Mouse (Mus musculus) embryo, embryonic 10.5 days (tissue): ENCODE measurements at regions not wholly inside any gene's neighbourhood (a gene's known extent, or its start where the extent isn't known, plus 50 kb on each side); places are given as distances from the start of the nearest gene placed in this dataset.
"Not testable (repeated sequence)": the region's sequence is repeated elsewhere in the genome, so short reads cannot be mapped to it uniquely, and the experiment has no call there.

Source experiments
- DNase-seq: peaks from one replicate; pipeline ENCODE4 v3.0.0-alpha.2; 2015; ENCODE audit warnings: low spot score

DNA sequence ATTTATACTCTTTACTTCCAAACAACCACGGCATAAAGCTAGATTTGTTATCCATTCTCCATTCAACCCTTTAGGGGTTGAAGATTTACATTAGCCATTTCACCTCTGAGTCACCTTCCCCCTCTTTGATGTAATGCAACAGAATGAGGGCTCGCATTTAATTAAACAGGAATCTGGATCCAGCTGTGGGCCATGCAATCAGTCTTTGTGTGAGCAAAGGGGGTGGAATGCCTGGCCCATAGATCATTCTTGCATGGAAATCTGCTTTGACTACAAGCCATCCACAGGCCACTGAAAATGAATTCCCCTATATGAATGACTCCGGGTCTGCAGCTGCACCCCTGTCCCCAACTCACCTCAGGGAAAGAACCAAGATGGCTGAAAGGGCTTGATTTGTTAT is 574.4 kb downstream of the Cypt12 start:
- DNase-seq, result peak; percentile 5

DNA sequence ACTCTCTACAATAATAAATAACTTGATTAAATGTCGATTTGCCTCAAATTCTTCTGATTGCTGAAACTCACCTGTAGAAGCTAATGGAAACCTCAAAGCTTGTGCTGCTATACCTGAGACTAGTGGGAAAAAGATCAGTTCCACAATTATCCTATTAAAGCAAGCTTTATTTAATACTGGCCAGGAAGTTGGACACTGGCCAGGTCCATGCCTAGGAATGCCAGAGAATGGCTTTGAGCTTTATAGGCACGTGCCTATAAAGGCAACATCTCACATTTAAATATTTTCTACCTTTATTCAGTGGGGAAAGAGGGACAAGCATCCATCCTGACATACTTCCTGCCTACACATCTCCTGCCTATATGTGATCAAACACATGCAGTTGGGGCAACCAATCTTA is 575.8 kb downstream of the Cypt12 start:
- no peak for DNase-seq

DNA sequence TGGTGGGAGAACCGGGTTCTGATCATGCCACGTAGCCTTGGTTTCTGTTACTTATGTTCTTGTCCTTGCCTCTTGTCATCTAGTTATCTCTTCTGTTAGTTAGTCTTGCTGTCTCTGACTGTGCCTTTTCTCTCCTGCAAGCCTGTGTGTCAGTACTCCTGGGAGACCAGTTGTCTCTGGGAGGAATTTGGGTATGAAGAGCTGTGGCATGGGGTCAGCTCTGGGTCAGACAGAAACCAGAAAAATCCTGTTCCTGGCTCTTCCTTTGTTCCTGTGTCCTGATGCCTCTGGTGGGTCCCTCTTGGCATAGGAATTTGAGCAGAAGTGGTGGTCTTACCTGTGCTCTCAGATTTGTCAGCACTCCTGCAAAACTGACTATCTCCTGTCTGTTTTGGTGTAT is 609.0 kb downstream of the Cypt12 start:
- DNase-seq, result no peak

DNA sequence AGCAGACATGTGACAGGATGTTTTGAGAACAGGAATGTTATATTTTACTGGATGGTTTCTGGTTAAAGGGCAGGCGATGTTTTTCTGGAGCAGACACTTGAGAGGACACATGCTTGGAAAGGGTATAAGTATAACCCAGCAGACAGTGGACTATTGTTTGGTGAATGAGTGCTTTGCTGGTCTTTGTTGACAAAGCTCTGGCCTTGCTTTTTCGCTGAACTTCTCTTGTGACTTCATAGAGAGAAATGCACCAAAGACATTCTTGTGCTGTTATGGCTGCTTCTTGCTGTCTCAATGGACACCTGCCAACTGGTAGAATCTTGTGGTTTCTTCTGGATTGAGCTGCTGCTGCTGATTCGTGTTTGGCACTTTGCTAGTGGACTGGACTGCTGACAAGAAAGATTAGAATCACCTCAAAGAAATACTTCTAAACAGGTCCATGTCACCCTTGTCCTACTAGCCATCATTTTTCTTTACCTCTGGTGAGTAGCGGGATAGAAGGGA is 612.1 kb downstream of the Cypt12 start:
- no peak for DNase-seq

DNA sequence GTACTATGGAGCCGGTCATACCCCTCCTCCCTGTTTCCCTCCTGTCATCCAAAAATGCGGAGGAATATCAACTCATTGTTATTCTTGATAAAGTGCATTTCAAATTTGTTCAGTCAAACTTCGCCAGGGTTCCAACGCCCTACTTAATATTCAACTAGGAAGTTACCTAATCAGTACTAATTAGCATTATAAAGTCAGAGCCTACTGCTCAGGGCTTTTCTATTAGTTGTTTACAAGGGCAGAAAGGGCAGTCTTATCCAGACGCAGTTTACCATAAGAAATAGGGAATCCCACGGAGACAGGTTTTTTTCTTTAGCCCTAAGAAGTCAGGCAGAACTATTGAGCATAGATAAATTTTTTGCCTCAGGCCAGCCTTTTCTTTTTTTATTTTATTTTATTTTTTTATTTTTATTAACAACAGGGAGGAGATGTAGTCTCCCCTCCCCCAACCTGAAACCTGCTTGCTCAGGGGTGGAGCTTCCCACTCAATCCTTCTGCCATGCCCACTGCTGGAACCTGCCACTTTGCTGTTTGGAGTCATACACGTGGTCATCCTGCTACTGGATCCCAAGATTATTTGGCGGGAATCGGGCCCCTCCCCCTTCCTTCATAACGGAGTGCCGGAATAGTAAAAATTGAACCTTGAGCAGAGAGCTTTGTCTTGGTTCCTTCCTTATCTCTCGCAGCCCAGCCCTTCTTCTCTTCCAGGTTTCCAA is 632.9 kb downstream of the Cypt12 start:
- not testable (repeated sequence) for DNase-seq

DNA sequence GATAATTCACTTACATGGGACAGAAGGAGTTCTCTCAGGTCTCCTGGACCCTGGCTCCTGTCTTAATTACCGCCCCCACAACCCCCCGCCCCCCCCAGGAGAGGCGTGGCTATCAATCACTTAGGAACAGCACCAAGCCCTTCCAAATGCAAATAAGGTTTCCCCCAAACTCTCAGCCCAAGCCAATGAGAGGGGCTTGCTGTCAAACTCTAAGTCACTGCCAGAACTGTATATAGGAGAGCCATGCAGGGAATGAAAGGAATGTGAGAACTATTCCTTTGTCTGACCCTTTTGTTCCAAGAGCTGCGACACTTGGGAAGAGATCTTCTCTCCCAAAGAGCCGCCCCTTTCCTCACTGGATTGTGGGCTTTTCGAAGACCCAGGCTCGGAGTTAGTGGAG is 672.4 kb downstream of the Cypt12 start:
- DNase-seq, result peak; percentile 32

DNA sequence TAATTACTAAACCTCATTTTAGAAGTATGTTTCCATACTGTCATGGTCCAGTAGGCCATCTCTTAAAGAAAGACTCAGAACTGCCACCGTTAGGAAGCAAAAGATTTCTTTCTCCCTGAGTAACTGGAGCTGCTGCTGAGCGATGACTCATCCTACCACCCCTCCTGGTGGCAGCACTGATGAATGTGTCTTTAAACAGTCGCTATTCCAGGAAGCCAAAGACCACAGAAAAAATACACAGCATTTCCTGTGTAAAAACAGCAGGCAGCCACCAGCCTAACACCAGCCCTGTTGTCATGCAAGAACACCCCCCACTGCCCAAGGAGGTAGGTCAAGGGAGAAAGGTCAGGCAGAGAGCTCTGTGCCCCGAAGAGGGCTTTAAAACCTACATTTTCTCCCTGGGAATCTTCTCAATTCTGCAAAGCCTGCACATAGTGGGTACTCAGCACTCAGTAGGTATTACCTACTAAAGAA is 675.7 kb downstream of the Cypt12 start:
- DNase-seq, result peak; percentile 81

DNA sequence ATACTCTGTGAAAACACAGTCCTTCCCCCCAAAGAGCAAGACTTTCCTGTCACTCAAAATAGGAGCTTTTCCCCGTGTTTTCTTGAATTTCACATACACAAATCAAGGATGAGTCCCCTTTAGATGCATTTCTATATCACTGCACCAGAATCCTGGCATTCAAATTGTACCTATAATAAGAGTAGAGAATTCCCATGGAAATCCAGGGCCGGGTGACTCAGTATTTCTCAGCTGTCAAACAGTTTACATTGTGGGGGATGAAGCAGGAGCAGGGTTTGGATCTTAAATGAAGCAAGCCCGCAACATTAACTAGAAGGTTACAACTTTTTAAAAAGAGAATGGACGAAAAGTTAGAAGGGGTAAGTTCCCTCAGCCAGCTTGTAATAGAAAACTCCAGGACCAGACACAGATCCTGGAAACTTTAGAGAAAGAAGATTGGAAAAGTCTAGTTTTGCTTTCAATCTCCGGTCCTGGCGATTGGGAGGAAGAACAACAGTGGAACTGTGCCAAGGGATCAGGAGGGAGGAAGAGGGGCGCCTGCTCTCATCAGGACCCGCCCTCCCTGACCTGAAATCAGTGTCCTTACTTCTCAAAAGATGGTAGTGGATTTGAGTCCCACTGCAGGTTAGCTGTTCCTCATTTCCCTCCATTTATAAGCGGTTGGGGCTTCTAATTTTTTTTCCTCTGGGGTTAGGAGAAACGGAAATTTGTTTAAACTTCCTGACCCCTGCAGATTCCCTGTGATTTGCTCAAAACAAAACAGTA is 676.4 kb downstream of the Cypt12 start:
- peak; percentile 58 for DNase-seq

DNA sequence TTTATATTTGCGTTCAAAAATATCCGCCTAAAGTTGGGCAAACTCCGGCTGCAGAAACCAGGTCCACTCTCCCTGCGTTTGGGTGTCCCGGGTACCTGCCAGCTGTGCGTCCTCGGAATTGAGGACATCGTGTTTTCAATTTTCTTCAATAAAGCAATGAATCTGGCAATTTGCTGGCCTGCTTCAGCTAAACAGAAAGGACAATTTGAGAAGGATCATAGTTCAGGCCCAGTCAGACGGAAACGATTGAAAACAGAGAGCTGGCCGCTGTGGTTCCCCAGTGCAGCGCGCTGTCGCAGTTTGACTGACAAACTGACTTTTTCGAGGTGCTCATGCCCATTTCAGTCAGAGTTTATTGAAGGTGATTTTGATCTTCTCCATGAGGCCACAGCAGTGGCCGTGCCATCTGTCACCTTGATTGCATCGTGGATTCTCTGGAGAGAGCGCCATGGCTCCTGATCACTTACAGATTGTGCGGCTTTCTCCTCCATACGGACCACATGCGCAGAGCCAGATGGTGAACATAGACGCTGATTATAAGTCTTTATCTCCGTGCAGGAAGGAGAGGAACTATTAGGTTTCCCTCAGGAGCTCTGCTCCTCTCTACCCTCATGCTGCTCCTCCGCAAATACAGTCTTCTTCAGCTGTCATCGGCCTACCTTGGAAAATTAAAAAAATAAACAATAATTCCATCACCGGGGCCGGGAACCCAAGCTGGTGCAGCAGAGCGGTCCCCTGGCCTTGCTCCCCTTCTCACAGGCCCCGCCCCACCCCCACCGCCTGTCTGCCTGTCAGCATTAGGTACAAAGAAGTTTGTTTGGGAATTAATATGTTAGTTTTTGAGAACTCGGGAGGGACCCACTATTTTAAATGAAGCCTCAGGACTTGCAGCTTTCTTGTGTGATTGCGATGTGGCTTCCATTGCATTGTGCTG is 677.5 kb downstream of the Cypt12 start:
- DNase-seq, result peak; percentile 82

DNA sequence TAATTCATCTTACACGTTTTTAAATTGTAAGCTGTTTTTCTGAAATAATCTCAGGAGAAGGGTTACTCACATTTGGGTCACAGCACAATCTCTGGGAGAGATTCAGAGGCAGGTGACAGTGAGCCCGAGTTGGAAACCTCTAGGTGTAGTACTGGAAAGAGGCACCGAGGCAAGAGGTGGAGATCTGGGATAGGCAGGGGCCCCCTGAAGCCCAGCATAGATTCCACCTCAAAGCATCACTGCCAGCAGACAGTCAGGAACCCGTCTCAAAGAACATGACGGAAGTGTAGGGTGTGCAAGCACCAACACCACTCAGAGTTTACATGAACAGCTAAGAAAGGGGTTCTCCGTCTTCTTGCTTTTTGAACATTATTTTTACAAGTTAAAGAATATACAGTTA is 678.2 kb downstream of the Cypt12 start:
- DNase-seq, result peak; percentile 13

DNA sequence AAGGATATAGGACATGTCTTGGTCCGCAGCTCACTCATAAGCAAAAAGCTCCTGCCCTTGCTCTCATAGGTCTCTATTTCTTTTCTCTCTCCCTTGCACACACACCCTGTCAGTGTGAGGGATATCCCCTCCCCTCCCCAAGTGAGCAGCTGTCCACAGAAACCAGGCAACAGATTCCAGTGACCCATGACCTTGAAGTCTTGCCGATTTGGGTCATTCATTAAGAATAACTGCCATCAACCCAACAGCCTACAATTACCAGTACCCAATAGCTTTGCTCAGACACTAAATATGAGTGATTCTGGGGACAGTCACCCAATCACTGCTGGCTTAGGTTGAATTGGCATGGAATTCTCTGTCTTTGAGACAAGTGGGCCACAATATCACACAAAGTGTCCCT is 678.6 kb downstream of the Cypt12 start:
- peak; percentile 61 for DNase-seq

DNA sequence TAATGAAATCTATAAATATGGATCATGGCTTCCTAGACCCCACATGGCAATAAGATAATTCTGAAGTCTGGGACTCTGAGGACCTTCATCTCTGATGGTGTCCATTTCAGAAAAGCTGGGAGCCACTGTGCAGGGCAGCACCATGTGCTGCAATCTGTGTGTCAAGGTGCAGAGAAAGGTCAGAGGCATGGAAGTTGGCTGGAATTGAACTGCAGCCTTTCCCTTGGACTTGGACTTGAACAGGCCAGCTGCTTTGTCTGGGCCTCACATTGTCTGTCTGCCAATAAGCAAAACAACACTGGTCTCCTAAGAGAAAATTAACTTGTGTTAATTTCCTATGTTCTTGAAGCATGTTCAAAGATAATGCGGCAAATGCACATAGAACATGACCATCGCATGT is 681.0 kb downstream of the Cypt12 start:
- no peak for DNase-seq

DNA sequence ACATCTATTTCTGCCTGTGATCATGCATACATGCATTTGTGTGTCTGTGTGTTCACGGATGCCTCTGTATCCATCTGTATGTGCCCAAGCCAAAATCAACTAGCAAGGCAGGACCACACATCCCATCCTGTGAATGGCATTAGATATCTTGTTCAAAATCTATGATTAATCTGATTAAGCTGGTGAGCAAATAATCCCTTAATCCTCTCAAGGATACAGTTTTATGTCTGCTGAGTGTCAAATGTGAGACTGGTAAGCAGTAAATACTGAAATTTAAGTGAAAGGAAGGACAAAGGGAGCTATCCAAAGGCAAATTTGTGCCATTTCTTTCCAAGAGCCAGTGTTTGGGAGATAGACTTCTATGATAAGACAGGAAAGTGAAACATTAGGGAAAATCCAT is 683.4 kb downstream of the Cypt12 start:
- DNase-seq, result no peak

DNA sequence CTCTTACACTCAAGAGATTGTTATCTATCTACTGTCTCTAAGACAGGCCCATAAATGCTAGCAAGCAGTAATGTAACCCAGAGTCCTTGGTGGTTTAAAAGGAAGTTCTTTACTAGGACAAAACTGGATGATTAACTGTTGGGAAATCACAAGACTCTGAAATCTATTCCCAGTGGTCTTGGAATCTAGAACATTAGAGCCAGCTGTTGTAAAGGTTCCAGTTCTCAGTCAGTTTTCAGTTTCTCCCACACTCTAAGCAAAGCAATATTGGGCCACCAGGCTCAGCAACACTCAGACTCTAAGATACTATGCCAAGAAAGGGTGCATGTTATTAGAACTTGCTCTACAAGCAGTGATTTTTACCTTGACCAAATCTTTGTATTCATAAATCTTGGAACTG is 686.6 kb downstream of the Cypt12 start:
- DNase-seq, result no peak

DNA sequence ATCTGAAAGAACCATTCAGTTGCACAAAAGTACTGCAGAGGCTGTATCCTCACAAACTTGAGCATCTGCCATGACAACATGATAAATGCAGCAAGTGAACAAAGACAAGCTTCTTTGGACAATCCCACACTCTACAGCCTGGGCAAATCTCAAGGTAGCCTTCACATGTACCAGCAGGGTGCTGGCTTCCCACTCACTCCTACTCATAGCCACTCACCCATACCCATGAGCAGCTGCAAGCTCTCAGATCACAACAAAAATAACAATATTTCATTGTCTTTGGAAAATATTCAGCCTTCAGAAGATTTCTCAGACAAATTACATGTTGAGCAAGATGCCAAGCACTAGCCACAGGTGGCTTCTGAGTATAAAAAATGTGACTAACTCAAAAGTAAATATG is 689.3 kb downstream of the Cypt12 start:
- DNase-seq, result no peak

DNA sequence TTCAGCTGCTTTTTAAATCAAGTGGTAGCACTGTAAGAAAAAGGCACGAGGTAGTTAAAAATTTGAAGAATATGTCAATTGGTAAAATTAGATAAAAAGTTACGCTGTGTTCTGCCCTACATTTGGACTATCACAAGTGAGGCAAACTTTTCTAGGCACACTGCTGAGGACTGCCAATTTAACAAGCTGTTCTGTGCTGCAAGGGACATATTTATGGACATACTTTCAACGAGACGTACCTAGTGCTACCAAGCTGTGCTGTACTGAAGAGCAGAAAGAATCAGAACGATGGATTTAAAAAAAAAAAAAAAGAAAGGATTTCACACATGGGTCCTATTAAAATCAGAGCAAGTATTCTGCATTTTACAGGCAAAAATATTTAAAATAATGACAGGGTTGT is 692.1 kb downstream of the Cypt12 start:
- DNase-seq, result no peak

DNA sequence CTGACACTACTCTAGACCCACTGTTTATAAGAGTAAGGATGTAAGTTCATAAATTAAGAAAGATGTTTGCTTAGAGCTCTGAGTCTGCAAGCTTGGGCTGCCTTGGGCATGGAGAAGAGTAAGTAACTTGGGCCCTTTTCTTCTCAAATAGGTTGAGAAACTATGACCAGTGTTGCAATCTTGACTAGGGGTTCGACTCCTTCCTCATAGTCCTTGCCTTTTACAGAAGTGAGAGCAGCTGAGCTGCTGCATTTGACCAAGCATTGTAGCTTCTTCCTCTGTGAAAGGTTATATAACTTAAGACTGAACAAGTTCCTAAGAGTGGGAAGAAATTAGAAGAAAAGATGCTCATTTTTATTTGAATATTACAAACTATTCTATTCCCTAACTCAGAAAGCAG is 693.5 kb downstream of the Cypt12 start:
- DNase-seq, result no peak

DNA sequence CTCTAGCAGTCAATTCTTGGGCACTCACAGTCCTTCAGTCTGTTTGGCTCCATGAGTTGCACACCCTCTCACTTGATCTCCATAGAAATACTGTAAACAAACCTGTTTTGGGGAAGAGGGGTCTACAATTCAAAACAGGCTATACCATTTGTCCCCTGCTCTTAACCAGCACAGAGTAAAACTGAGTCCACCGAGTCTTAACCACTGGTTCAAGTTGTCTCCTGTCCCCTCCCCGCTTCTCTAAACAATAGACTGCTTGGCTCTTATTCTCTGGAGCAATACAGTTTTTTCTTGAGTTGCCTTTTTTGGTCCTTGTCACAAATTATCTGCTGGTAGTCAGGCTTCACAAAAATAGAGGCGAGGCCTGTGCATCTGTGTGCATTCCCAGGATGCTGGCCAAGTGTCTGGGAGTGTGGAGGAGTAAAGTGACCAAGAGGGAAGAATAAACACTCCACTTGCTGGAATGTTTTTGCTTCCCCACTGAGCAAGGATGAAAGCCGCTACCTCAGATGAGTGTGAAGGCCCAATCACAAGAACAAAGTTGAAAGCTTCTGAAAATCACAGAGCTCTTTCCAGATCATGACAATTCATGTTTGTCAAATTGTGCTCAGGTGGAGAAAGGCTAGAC is 695.3 kb downstream of the Cypt12 start:
- no peak for DNase-seq

DNA sequence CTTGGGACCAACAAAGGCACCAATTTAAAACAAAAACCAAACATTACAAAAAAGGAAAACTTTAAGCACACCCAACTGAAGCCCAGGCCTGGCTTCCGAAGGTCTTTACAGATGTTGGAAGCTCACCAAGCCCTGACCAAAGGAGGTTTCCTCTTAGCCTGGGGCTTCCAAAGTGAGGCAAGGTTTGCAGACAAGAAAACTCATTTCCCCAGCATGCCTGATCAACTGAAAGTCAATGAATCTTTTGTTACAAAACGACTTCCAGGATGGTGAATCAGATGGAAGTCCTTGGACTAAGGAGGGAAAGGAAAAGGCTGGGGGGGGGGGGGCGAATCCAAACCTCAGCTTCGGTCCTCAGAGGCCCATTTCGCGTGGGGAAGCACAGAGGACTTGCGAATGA is 697.3 kb downstream of the Cypt12 start:
- no peak for DNase-seq

DNA sequence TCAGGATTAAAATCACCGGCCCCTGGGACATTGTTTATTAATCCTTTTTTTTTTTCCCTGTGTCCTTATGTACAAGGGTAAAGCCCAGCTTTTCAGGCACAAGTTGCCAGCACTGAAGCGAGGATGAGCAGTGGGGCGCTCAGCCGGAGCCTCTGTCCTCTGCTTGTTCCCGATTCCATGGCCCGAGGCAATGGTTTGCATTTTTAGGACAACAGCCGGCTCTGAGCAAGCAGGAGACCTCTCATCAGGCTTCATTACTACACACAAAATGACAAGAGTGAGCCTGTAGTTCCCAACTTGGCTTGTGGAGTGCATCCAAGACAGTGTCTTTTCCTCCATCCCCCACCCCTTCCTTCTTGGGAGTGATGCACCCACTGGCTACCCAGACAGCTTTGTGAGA is 697.7 kb downstream of the Cypt12 start:
- no peak for DNase-seq

DNA sequence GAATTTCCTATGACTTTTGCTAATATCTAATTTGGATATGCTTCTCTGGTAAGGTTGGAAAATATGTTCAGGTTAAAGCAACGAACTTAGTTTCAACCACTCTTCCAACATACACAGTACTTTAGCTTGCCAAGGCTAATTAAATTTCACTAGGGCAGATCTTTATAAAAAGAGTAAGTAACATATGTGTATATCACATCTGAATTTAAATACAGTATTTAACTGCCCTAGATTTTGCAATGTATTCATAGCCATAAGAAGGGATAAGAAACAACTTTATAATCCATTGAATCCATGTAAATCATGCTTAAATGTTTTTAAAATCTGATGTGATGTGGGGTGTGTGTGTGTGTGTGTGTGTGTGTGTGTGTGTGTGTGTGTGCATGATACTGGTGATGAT is 705.3 kb downstream of the Cypt12 start:
- DNase-seq, result no peak

DNA sequence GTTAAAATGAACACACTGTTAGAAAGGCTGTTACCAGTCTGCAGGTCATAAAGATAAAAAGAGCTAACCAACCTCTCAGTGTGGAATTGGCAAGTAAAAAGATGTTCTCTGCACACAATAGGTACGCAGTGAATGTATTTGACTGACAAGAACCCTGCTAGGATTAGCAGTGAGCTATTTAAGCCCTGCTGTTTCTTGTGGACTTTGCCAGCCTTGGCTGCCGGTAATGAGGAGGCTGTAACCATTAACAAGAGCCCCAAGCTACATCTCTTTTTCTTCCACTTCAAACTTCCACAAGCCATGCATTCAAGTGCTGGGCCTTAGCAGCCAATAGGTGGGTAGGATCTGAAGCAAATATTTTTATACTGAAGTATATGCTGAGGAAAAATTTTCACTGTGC is 717.5 kb downstream of the Cypt12 start:
- peak; percentile 19 for DNase-seq
